Mouse (Mus musculus): ENCODE measurements around the gene Uba6. TPM values are rescaled to one million over a fixed set of nuclear protein-coding genes. Genes with fewer than 3 reads are reported as not detected.

Uba6 gene
- polyA plus RNA-seq, 1 experiment from 2014 or later: 11.4 TPM

GRCm38 (mm10) chr5:86113037-86113436, 59.6 kb downstream of the Uba6 start:
- WGBS: 91% methylated on average over 2 of the region's 2 CpGs
- no peak overlapping the region for H3K4me2 ChIP-seq

GRCm38 (mm10) chr5:86111074-86111473, 61.5 kb downstream of the Uba6 start:
- no peak for ATAC-seq (ENCODE audit: borderline replicate concordance, extremely low read depth, low FRiP score, low TSS enrichment)
- no peak overlapping the region for H3K9ac ChIP-seq
- H3K27ac ChIP-seq: no peak overlapping the region
- no peaks in the 10 kb centered on the region for H3K4me1 ChIP-seq
- H3K4me2 ChIP-seq: no peak overlapping the region
- H3K27me3 ChIP-seq: no peaks in the 10 kb centered on the region
- H3K4me3 ChIP-seq: no peak overlapping the region
- no peaks in the 10 kb centered on the region for H3K9me3 ChIP-seq
- 98% methylated on average over 1 of the region's 1 CpGs for WGBS
- peaks cover 6% of the 10 kb centered on the region for H3K36me3 ChIP-seq

More at GRCm38 (mm10) chr5:86113037-86113436, 59.6 kb downstream of the Uba6 start:
- Histone ChIP-seq H3K9ac (no peak overlapping the region), H3K4me3 (no peak overlapping the region), H3K36me3 (peaks cover 5% of the 10 kb centered on the region; the same call in 1 of the 2 replicates), H3K27me3 (no peaks in the 10 kb centered on the region), H3K27ac (no peak overlapping the region), H3K9me3 (no peaks in the 10 kb centered on the region), H3K4me1 (no peaks in the 10 kb centered on the region)
- ATAC-seq (ENCODE audit: borderline replicate concordance, extremely low read depth, low FRiP score, low TSS enrichment): no peak

GRCm38 (mm10) chr5:86106610-86107009, 66.0 kb downstream of the Uba6 start:
- peaks cover 6% of the 10 kb centered on the region; the same call in 1 of the 2 replicates for H3K36me3 ChIP-seq
- H3K4me2 ChIP-seq: no peak overlapping the region
- H3K4me3 ChIP-seq: no peak overlapping the region
- whole genome bisulfite sequencing: 65% methylated on average over 2 of the region's 2 CpGs
- H3K27me3 ChIP-seq: no peaks in the 10 kb centered on the region
- H3K9ac ChIP-seq: no peak overlapping the region
- no peaks in the 10 kb centered on the region for H3K9me3 ChIP-seq
- H3K27ac ChIP-seq: no peak overlapping the region
- no peak for ATAC-seq (ENCODE audit: borderline replicate concordance, extremely low read depth, low FRiP score, low TSS enrichment)
- H3K4me1 ChIP-seq: no peaks in the 10 kb centered on the region

GRCm38 (mm10) chr5:86102176-86102575, 70.4 kb downstream of the Uba6 start:
- Histone ChIP-seq H3K4me2 (no peak overlapping the region), H3K4me1 (no peaks in the 10 kb centered on the region), H3K9ac (no peak overlapping the region), H3K27me3 (no peaks in the 10 kb centered on the region), H3K27ac (no peak overlapping the region), H3K4me3 (no peak overlapping the region), H3K36me3 (no peaks in the 10 kb centered on the region), H3K9me3 (no peaks in the 10 kb centered on the region)
- WGBS: 93% methylated on average over 2 of the region's 2 CpGs
- ATAC-seq (ENCODE audit: borderline replicate concordance, extremely low read depth, low FRiP score, low TSS enrichment): no peak

GRCm38 (mm10) chr5:86100621-86101020, 72.0 kb downstream of the Uba6 start:
- H3K27me3 ChIP-seq: no peaks in the 10 kb centered on the region
- H3K4me3 ChIP-seq: no peak overlapping the region
- H3K9ac ChIP-seq: no peak overlapping the region
- no peaks in the 10 kb centered on the region for H3K4me1 ChIP-seq
- H3K4me2 ChIP-seq: no peak overlapping the region
- no peak for ATAC-seq (ENCODE audit: borderline replicate concordance, extremely low read depth, low FRiP score, low TSS enrichment)
- no peak overlapping the region for H3K27ac ChIP-seq
- no peaks in the 10 kb centered on the region for H3K9me3 ChIP-seq
- H3K36me3 ChIP-seq: no peaks in the 10 kb centered on the region
- WGBS: 67% methylated on average over 3 of the region's 3 CpGs

GRCm38 (mm10) chr5:86098988-86099387, 73.6 kb downstream of the Uba6 start:
- 80% methylated on average over 3 of the region's 3 CpGs for WGBS
- Histone ChIP-seq H3K4me1 (no peaks in the 10 kb centered on the region), H3K36me3 (no peaks in the 10 kb centered on the region), H3K27me3 (no peaks in the 10 kb centered on the region), H3K27ac (no peak overlapping the region), H3K4me3 (no peak overlapping the region), H3K9ac (no peak overlapping the region), H3K9me3 (no peaks in the 10 kb centered on the region), H3K4me2 (no peak overlapping the region)
- no peak for ATAC-seq (ENCODE audit: borderline replicate concordance, extremely low read depth, low FRiP score, low TSS enrichment)

GRCm38 (mm10) chr5:86094754-86095153, 77.8 kb downstream of the Uba6 start:
- 60% methylated on average over 9 of the region's 9 CpGs for WGBS
- Histone ChIP-seq H3K4me1 (no peaks in the 10 kb centered on the region), H3K9me3 (no peaks in the 10 kb centered on the region), H3K36me3 (no peaks in the 10 kb centered on the region), H3K4me3 (no peak overlapping the region), H3K4me2 (no peak overlapping the region), H3K27ac (no peak overlapping the region), H3K9ac (no peak overlapping the region), H3K27me3 (no peaks in the 10 kb centered on the region)
- no peak for ATAC-seq (ENCODE audit: borderline replicate concordance, extremely low read depth, low FRiP score, low TSS enrichment)

GRCm38 (mm10) chr5:86086751-86087150, 85.9 kb downstream of the Uba6 start:
- ATAC-seq (ENCODE audit: borderline replicate concordance, extremely low read depth, low FRiP score, low TSS enrichment): no peak
- no peak overlapping the region for H3K4me2 ChIP-seq
- H3K9ac ChIP-seq: no peak overlapping the region
- no peaks in the 10 kb centered on the region for H3K36me3 ChIP-seq
- no peaks in the 10 kb centered on the region for H3K9me3 ChIP-seq
- 69% methylated on average over 6 of the region's 6 CpGs for WGBS
- H3K27me3 ChIP-seq: no peaks in the 10 kb centered on the region
- no peak overlapping the region for H3K27ac ChIP-seq
- H3K4me1 ChIP-seq: no peaks in the 10 kb centered on the region
- H3K4me3 ChIP-seq: no peak overlapping the region

- WGBS: 74% methylated on average over 7 of the region's 7 CpGs
- Histone ChIP-seq H3K36me3 (no peaks in the 10 kb centered on the region), H3K4me1 (no peaks in the 10 kb centered on the region), H3K9ac (no peak overlapping the region), H3K4me3 (no peak overlapping the region), H3K27ac (no peak overlapping the region), H3K4me2 (no peak overlapping the region), H3K9me3 (no peaks in the 10 kb centered on the region), H3K27me3 (no peaks in the 10 kb centered on the region)
- ATAC-seq (ENCODE audit: borderline replicate concordance, extremely low read depth, low FRiP score, low TSS enrichment): no peak
Observed at GRCm38 (mm10) chr5:86084979-86085378, 87.6 kb downstream of the Uba6 start.

GRCm38 (mm10) chr5:86083987-86084386, 88.6 kb downstream of the Uba6 start:
- H3K27me3 ChIP-seq: no peaks in the 10 kb centered on the region
- no peak overlapping the region for H3K9ac ChIP-seq
- no peak for ATAC-seq (ENCODE audit: borderline replicate concordance, extremely low read depth, low FRiP score, low TSS enrichment)
- WGBS: 68% methylated on average over 6 of the region's 6 CpGs
- H3K4me3 ChIP-seq: no peak overlapping the region
- H3K4me1 ChIP-seq: no peaks in the 10 kb centered on the region
- H3K4me2 ChIP-seq: no peak overlapping the region
- H3K9me3 ChIP-seq: no peaks in the 10 kb centered on the region
- no peak overlapping the region for H3K27ac ChIP-seq
- no peaks in the 10 kb centered on the region for H3K36me3 ChIP-seq

- H3K27me3 ChIP-seq: no peaks in the 10 kb centered on the region
- no peak for ATAC-seq (ENCODE audit: borderline replicate concordance, extremely low read depth, low FRiP score, low TSS enrichment)
- WGBS: 79% methylated on average over 3 of the region's 3 CpGs
Observed at GRCm38 (mm10) chr5:86078720-86079334, 93.8 kb downstream of the Uba6 start.

GRCm38 (mm10) chr5:86072756-86073386, 99.7 kb downstream of the Uba6 start:
- H3K9me3 ChIP-seq: no peaks in the 10 kb centered on the region
- no peak overlapping the region for H3K27ac ChIP-seq
- WGBS: 70% methylated on average over 4 of the region's 4 CpGs
- H3K4me1 ChIP-seq: no peaks in the 10 kb centered on the region
- no peaks in the 10 kb centered on the region for H3K27me3 ChIP-seq
- no peak overlapping the region for H3K4me2 ChIP-seq
- ATAC-seq (ENCODE audit: borderline replicate concordance, extremely low read depth, low FRiP score, low TSS enrichment): no peak
- H3K9ac ChIP-seq: no peak overlapping the region
- H3K4me3 ChIP-seq: no peak overlapping the region
- H3K36me3 ChIP-seq: no peaks in the 10 kb centered on the region

More at GRCm38 (mm10) chr5:86078720-86079334, 93.8 kb downstream of the Uba6 start:
- H3K4me3 ChIP-seq: no peak overlapping the region
- H3K4me2 ChIP-seq: no peak overlapping the region
- H3K9ac ChIP-seq: no peak overlapping the region
- H3K9me3 ChIP-seq: no peaks in the 10 kb centered on the region
- H3K4me1 ChIP-seq: no peaks in the 10 kb centered on the region
- no peaks in the 10 kb centered on the region for H3K36me3 ChIP-seq
- no peak overlapping the region for H3K27ac ChIP-seq
